Mouse (Mus musculus) MEL (cell line): Measurements from ENCODE around the gene Tle3. TPM values are rescaled to one million over a fixed set of nuclear protein-coding genes. Genes with fewer than 3 reads are reported as not detected.

Experiments used
- DNase-seq: peaks from one replicate; pipeline ENCODE4 v3.0.0; 2011; ENCODE audit warnings: low read depth, low spot score
- H3K27ac ChIP-seq: 2 replicates; pipeline ENCODE4 v1.5.1; 2012; ENCODE audit warnings: low read depth, mild to moderate bottlenecking, control low read depth, low read length, moderate library complexity; ENCODE audit not compliant: control insufficient read depth
- H3K27me3 ChIP-seq, 2 experiments: fragments of 150-350 bp in 1 of 2; sonication (generic) in 1 of 2; 2 replicates each; pipeline ENCODE4 v1.6.1; 2012; ENCODE audit warnings: low read length in 2 of 2, mild to moderate bottlenecking in 2 of 2, improper control_type of control experiment in 1 of 2, moderate library complexity in 1 of 2; ENCODE audit not compliant: insufficient read depth in 2 of 2, control insufficient read depth in 1 of 2
- H3K36me3 ChIP-seq, 2 experiments: 2 replicates each; pipeline ENCODE4 v1.6.1; 2012 to 2014; ENCODE audit warnings: low read length in 2 of 2, improper control_type of control experiment in 1 of 2, inconsistent platforms in 1 of 2, mild to moderate bottlenecking in 1 of 2; ENCODE audit not compliant: insufficient read depth in 2 of 2, control insufficient read depth in 1 of 2
- H3K4me1 ChIP-seq, 2 experiments: fragments of 150-350 bp in 1 of 2; sonication (generic) in 1 of 2; 2 replicates each; pipeline ENCODE4 v1.6.1; 2012; ENCODE audit warnings: low read length in 2 of 2, improper control_type of control experiment in 1 of 2, mild to moderate bottlenecking in 1 of 2; ENCODE audit not compliant: insufficient read depth in 2 of 2, control insufficient read depth in 1 of 2
- H3K4me3 ChIP-seq, 2 experiments: fragments of 150-350 bp in 1 of 2; sonication (generic) in 1 of 2; 2 replicates each; pipeline ENCODE4 v1.5.1; 2012; ENCODE audit warnings: low read depth in 2 of 2, low read length in 2 of 2, mild to moderate bottlenecking in 2 of 2, moderate library complexity in 2 of 2, control low read depth in 1 of 2, improper control_type of control experiment in 1 of 2; ENCODE audit not compliant: control insufficient read depth in 1 of 2, insufficient read depth in 1 of 2
- H3K79me2 ChIP-seq: 2 replicates; pipeline ENCODE4 v1.6.1; 2012; ENCODE audit warnings: mild to moderate bottlenecking, low read length, moderate library complexity; ENCODE audit not compliant: control insufficient read depth, poor library complexity, insufficient read depth
- H3K9ac ChIP-seq: 2 replicates; pipeline ENCODE4 v1.6.1; 2012; ENCODE audit warnings: low read depth, mild to moderate bottlenecking, control low read depth, low read length, moderate library complexity; ENCODE audit not compliant: control insufficient read depth, poor library complexity, severe bottlenecking
- H3K9me3 ChIP-seq: fragments of 150-350 bp; sonication (generic); replicated peaks from 2 replicates; pipeline ENCODE4 v1.6.1; 2012; ENCODE audit warnings: mild to moderate bottlenecking, low read length, improper control_type of control experiment, moderate library complexity; ENCODE audit not compliant: insufficient read depth
- CHD1 ChIP-seq: IDR thresholded peaks from 2 replicates; pipeline ENCODE4 v1.6.1; 2012; ENCODE audit warnings: low read depth, mild to moderate bottlenecking, inconsistent platforms, low read length, improper control_type of control experiment
- CHD2 ChIP-seq: IDR thresholded peaks from 2 replicates; pipeline ENCODE4 v1.6.1; 2011; ENCODE audit warnings: low read length, improper control_type of control experiment
- CTCF ChIP-seq, 3 experiments: IDR thresholded peaks in 2 of 3; conservative IDR thresholded peaks in 1 of 3; 2 replicates each; pipeline ENCODE4 v1.5.1; 2011 to 2012; ENCODE audit warnings: low read length in 3 of 3, low read depth in 2 of 3, mild to moderate bottlenecking in 2 of 3, improper control_type of control experiment in 1 of 3, inconsistent platforms in 1 of 3, mixed read lengths in 1 of 3, moderate library complexity in 1 of 3; ENCODE audit not compliant: control insufficient read depth in 1 of 3, insufficient read depth in 1 of 3, poor library complexity in 1 of 3, severe bottlenecking in 1 of 3
- E2F4 ChIP-seq: IDR thresholded peaks from 2 replicates; pipeline ENCODE4 v1.6.1; 2011; ENCODE audit warnings: low read depth, low read length, improper control_type of control experiment, borderline replicate concordance
- GATA1 ChIP-seq: IDR thresholded peaks from 2 replicates; pipeline ENCODE4 v1.6.1; 2011; ENCODE audit warnings: low read depth, low read length, improper control_type of control experiment
- HCFC1 ChIP-seq: IDR thresholded peaks from 2 replicates; pipeline ENCODE4 v1.6.1; 2012; ENCODE audit warnings: low read depth, mild to moderate bottlenecking, inconsistent platforms, low read length, improper control_type of control experiment, moderate library complexity
- JUND ChIP-seq: IDR thresholded peaks from 2 replicates; pipeline ENCODE4 v1.6.1; 2011; ENCODE audit warnings: low read depth, mild to moderate bottlenecking, improper control_type of control experiment, low read length
- KAT2A ChIP-seq: conservative IDR thresholded peaks from 2 replicates; pipeline ENCODE4 v1.6.1; 2012; ENCODE audit warnings: low read depth, low read length, improper control_type of control experiment, inconsistent platforms
- MAFK ChIP-seq: IDR thresholded peaks from 2 replicates; pipeline ENCODE4 v1.6.1; 2011; ENCODE audit warnings: low read depth, mild to moderate bottlenecking, low read length, improper control_type of control experiment, borderline replicate concordance
- MAX ChIP-seq: IDR thresholded peaks from 2 replicates; pipeline ENCODE4 v1.6.1; 2011; ENCODE audit warnings: low read length, improper control_type of control experiment
- MAZ ChIP-seq: IDR thresholded peaks from 2 replicates; pipeline ENCODE4 v1.6.1; 2012; ENCODE audit warnings: low read depth, mild to moderate bottlenecking, inconsistent platforms, low read length, improper control_type of control experiment
- MEF2A ChIP-seq: IDR thresholded peaks from 2 replicates; pipeline ENCODE4 v1.6.1; 2014; ENCODE audit warnings: low read depth, mild to moderate bottlenecking, inconsistent platforms, low read length, improper control_type of control experiment; ENCODE audit not compliant: poor library complexity, insufficient replicate concordance, severe bottlenecking; ENCODE audit errors: extremely low read depth
- MXI1 ChIP-seq: IDR thresholded peaks from 2 replicates; pipeline ENCODE4 v1.6.1; 2011; ENCODE audit warnings: mild to moderate bottlenecking, low read depth, low read length, improper control_type of control experiment
- NELFE ChIP-seq: IDR thresholded peaks from 2 replicates; pipeline ENCODE4 v1.6.1; 2011; ENCODE audit warnings: low read depth, low read length, improper control_type of control experiment
- NRF1 ChIP-seq: IDR thresholded peaks from 2 replicates; pipeline ENCODE4 v1.6.1; 2014; ENCODE audit warnings: low read depth, mild to moderate bottlenecking, inconsistent platforms, low read length, improper control_type of control experiment, moderate library complexity; ENCODE audit not compliant: poor library complexity, insufficient read depth, severe bottlenecking
- POLR2A ChIP-seq, 2 experiments: IDR thresholded peaks; 2 replicates each; pipeline ENCODE4 v1.6.1; 2011 to 2012; ENCODE audit warnings: low read length in 2 of 2, mild to moderate bottlenecking in 2 of 2, control low read depth in 1 of 2, improper control_type of control experiment in 1 of 2, low read depth in 1 of 2, moderate library complexity in 1 of 2; ENCODE audit not compliant: control insufficient read depth in 1 of 2, insufficient read depth in 1 of 2, poor library complexity in 1 of 2
- POLR2AphosphoS5 ChIP-seq: IDR thresholded peaks from 2 replicates; pipeline ENCODE4 v1.6.1; 2012; ENCODE audit warnings: low read depth, borderline replicate concordance, mild to moderate bottlenecking, inconsistent platforms, low read length, moderate library complexity, mixed read lengths
- RAD21 ChIP-seq: IDR thresholded peaks from 2 replicates; pipeline ENCODE4 v1.6.1; 2011; ENCODE audit warnings: mild to moderate bottlenecking, low read depth, low read length, improper control_type of control experiment
- RCOR1 ChIP-seq: IDR thresholded peaks from 2 replicates; pipeline ENCODE4 v1.6.1; 2012; ENCODE audit warnings: low read depth, mild to moderate bottlenecking, inconsistent platforms, low read length, improper control_type of control experiment
- TCF12 ChIP-seq: IDR thresholded peaks from 2 replicates; pipeline ENCODE4 v1.6.1; 2014; ENCODE audit warnings: low read depth, mild to moderate bottlenecking, inconsistent platforms, low read length, improper control_type of control experiment, moderate library complexity
- UBTF ChIP-seq: IDR thresholded peaks from 2 replicates; pipeline ENCODE4 v1.6.1; 2012; ENCODE audit warnings: low read depth, mild to moderate bottlenecking, inconsistent platforms, low read length, improper control_type of control experiment, moderate library complexity, borderline replicate concordance; ENCODE audit not compliant: insufficient read depth
- USF2 ChIP-seq, 2 experiments: IDR thresholded peaks; 2 replicates each; pipeline ENCODE4 v1.6.1; 2011 to 2012; ENCODE audit warnings: improper control_type of control experiment in 2 of 2, low read length in 2 of 2, borderline replicate concordance in 1 of 2, inconsistent platforms in 1 of 2, low read depth in 1 of 2, mild to moderate bottlenecking in 1 of 2; ENCODE audit not compliant: insufficient read depth in 1 of 2
- ZC3H11A ChIP-seq: IDR thresholded peaks from 2 replicates; pipeline ENCODE4 v1.6.1; 2012; ENCODE audit warnings: low read depth, mild to moderate bottlenecking, inconsistent platforms, low read length, improper control_type of control experiment
- ZKSCAN1 ChIP-seq: IDR thresholded peaks from 2 replicates; pipeline ENCODE4 v1.6.1; 2012; ENCODE audit warnings: low read depth, mild to moderate bottlenecking, inconsistent platforms, low read length, improper control_type of control experiment, moderate library complexity
- ZMIZ1 ChIP-seq: IDR thresholded peaks from 2 replicates; pipeline ENCODE4 v1.6.1; 2012; ENCODE audit warnings: low read depth, mild to moderate bottlenecking, inconsistent platforms, low read length, improper control_type of control experiment, moderate library complexity
- ZNF384 ChIP-seq: IDR thresholded peaks from 2 replicates; pipeline ENCODE4 v1.6.1; 2012; ENCODE audit warnings: low read depth, mild to moderate bottlenecking, inconsistent platforms, low read length, improper control_type of control experiment
- polyA plus RNA-seq, 2 experiments: library from polyadenylated mRNA; stranded (reverse) in 1 of 2; unstranded in 1 of 2; fragments of >175 nt in 1 of 2; fragments of >200 nt in 1 of 2; gene quantifications; 2 replicates each; pipeline versions ENCODE4 v1.2.1 to v1.2.4; 2012; ENCODE audit warnings: low replicate concordance in 2 of 2, low read depth in 1 of 2; ENCODE audit not compliant: insufficient read length in 2 of 2, insufficient read depth in 1 of 2, missing spikeins in 1 of 2
- total RNA-seq: library from RNA; depleted of rRNA; stranded (reverse); fragments of 300-350 nt; gene quantifications from 2 replicates; pipeline ENCODE4 v1.2.3, GENCODE M21; 2012

Tle3 gene
- total and polyA plus RNA-seq, 3 experiments: 20.3 to 26.8 TPM; not detected in 1

DNA sequence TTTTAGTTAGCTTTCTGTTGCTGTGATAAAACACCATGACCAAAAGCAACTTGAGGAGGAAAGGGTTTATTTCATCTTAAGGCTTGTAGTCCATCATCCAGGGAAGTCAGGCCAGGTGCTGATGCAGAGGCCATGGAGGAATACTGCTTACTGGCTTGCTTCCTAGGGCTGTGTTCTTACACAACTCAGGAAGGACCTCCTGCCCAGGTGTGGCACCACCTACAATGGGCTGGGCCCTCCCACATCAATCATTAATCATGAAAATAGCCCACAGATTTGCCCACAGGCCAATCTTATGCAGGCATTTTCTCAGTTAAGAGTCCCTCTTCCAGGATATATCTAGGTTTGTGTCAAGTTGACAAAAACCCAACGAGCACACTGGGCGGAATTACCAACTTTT lies 31.8 kb upstream of the Tle3 start:
- Histone ChIP-seq H3K36me3 (peaks cover 0 to 11% of the 10 kb centered on the region in 2 experiments; a peak in 1 of 4 replicates), H3K4me1 (peaks cover 0 to 13% of the 10 kb centered on the region in 2 experiments; a peak in 3 of 4 replicates), H3K27ac (no peak overlapping the region), H3K9me3 (no peaks in the 10 kb centered on the region), H3K9ac (no peak overlapping the region), H3K79me2 (no peaks in the 10 kb centered on the region), H3K27me3 (peaks cover 4 to 6% of the 10 kb centered on the region in 2 experiments), H3K4me3 (no peak overlapping the region)
- DNase-seq: no peak
- TF ChIP-seq CHD1 (no peak), JUND (no peak), ZKSCAN1 (no peak), HCFC1 (no peak), POLR2AphosphoS5 (no peak), POLR2A (IDR thresholded peaks at IDR 0.05; ENCODE audit: control insufficient read depth in 1 of 2, insufficient read depth in 1 of 2, low read depth in 1 of 2, low read length in 2 of 2, poor library complexity in 1 of 2) (no peak), ZMIZ1 (no peak), MEF2A (no peak), TCF12 (no peak), MAX (no peak), RCOR1 (no peak), RAD21 (no peak), NELFE (no peak), NRF1 (no peak), MAZ (no peak), USF2 (IDR thresholded peaks at IDR 0.05; ENCODE audit: borderline replicate concordance in 1 of 2, insufficient read depth in 1 of 2, low read depth in 1 of 2, low read length in 2 of 2) (no peak), E2F4 (no peak), ZC3H11A (no peak), GATA1 (no peak)

DNA sequence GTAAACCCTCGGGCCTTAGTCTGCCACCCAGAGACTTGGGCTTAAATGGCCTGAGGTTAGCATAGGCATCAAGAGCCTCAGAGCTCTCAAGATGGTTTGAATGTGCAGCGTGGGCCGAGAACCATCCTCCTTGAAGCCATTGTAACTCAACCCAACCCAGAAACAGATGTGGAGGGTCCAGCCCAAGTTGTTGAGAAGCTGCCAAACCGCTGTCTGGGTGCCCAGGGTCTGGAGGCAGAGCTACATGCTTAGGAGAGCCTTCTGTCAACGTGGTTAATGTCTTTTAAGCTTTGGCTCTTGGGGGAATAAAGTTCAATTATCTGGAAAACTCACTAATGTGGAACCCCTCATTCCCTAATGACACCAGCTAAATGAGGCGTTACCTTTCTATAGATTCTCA lies 29.9 kb upstream of the Tle3 start:
- H3K9ac ChIP-seq: no peak overlapping the region
- no peak for DNase-seq
- no peak overlapping the region for H3K4me3 ChIP-seq
- no peak for TF ChIP-seq MAX
- TF ChIP-seq CTCF (IDR thresholded peaks at IDR 0.05 in 2 of 3, conservative IDR thresholded peaks at IDR 0.05 in 1 of 3; ENCODE audit: control insufficient read depth in 1 of 3, insufficient read depth in 1 of 3, low read depth in 2 of 3, low read length in 3 of 3, poor library complexity in 1 of 3, severe bottlenecking in 1 of 3): no peak
- no peak for TF ChIP-seq RCOR1
- no peak for TF ChIP-seq KAT2A
- no peak for TF ChIP-seq MEF2A
- TF ChIP-seq MXI1: no peak
- TF ChIP-seq CHD2: no peak
- no peak for TF ChIP-seq NRF1
- no peak for TF ChIP-seq UBTF
- TF ChIP-seq ZNF384: no peak
- TF ChIP-seq MAFK: no peak
- TF ChIP-seq USF2 (IDR thresholded peaks at IDR 0.05; ENCODE audit: borderline replicate concordance in 1 of 2, insufficient read depth in 1 of 2, low read depth in 1 of 2, low read length in 2 of 2): no peak
- no peaks in the 10 kb centered on the region for H3K79me2 ChIP-seq
- H3K36me3 ChIP-seq: peaks cover 0 to 7% of the 10 kb centered on the region in 2 experiments; a peak in 1 of 4 replicates
- peaks cover 6% of the 10 kb centered on the region in 2 experiments for H3K27me3 ChIP-seq
- no peak overlapping the region for H3K27ac ChIP-seq
- peaks cover 0 to 9% of the 10 kb centered on the region in 2 experiments; a peak in 1 of 4 replicates for H3K4me1 ChIP-seq
- no peaks in the 10 kb centered on the region for H3K9me3 ChIP-seq
